Mouse (Mus musculus) C2C12 (cell line): Measurements from ENCODE around the gene A630001G21Rik.

Source experiments
- CEBPB ChIP-seq: IDR thresholded peaks from one replicate; pipeline ENCODE4 v1.6.1; 2011; ENCODE audit warnings: low read depth, mild to moderate bottlenecking, control low read depth, moderate library complexity
- CTCF ChIP-seq: IDR thresholded peaks from one replicate; pipeline ENCODE4 v1.5.1; 2011; ENCODE audit not compliant: control insufficient read depth, insufficient read depth, insufficient read length
- FOSL1 ChIP-seq: IDR thresholded peaks from one replicate; pipeline ENCODE4 v1.8.0; 2011; ENCODE audit warnings: mild to moderate bottlenecking, low read length; ENCODE audit not compliant: poor library complexity, insufficient read depth, severe bottlenecking
- MAX ChIP-seq: IDR thresholded peaks from one replicate; pipeline ENCODE4 v1.6.1; 2011; ENCODE audit warnings: mild to moderate bottlenecking, control low read depth
- MYOG ChIP-seq: IDR thresholded peaks from one replicate; pipeline ENCODE4 v1.6.1; 2011; ENCODE audit not compliant: control insufficient read depth, insufficient read length; ENCODE audit errors: extremely low read depth
- USF1 ChIP-seq: IDR thresholded peaks from one replicate; pipeline ENCODE4 v1.6.1; 2011; ENCODE audit warnings: low read depth, mild to moderate bottlenecking, control low read depth, moderate library complexity

DNA sequence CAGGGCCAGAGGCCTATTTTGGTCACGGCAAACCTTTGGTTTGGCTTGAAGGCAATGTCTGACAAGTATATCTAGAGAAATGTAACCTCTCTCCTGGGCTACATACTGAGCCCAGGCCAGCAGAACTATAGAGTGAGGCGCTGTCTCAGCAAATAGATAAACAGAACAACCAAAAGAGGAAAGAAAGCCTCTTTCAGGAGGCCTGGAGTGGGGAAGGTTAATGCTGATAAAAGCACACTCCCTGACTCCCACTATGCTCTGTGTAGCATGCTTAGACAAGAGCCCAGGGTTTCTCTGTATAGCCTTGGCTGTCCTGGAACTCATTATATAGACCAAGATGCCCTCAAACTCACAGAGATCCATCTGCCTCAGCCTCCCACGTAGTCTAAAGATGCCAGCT is 85.2 kb downstream of the A630001G21Rik start:
- no peak for TF ChIP-seq CEBPB
- TF ChIP-seq CTCF = no peak
- TF ChIP-seq USF1 = no peak
- TF ChIP-seq MAX = no peak
- no peak for TF ChIP-seq MYOG
- no peak for TF ChIP-seq FOSL1
